Mouse (Mus musculus) limb, embryonic 15.5 days (tissue): ENCODE measurements at regions not wholly inside any gene's neighbourhood (a gene's known extent, or its start where the extent isn't known, plus 50 kb on each side); places are given as distances from the start of the nearest gene placed in this dataset.

Experiments used
- ATAC-seq: fragments of 200-750 bp; cut with Nextera tagmentation; 2 replicates; pipeline ENCODE4 v1.8.0; 2017; ENCODE audit warnings: low read depth, moderate TSS enrichment; ENCODE audit not compliant: insufficient number of reproducible peaks, low FRiP score, low TSS enrichment
- H3K27ac ChIP-seq: fragments of 300-500 bp; sonication (generic); 2 replicates; pipeline ENCODE4 v1.5.1; 2015; ENCODE audit warnings: moderate library complexity, mild to moderate bottlenecking, inconsistent platforms
- H3K27me3 ChIP-seq: fragments of 300-500 bp; sonication (generic); 2 replicates; pipeline ENCODE4 v1.6.1; 2015; ENCODE audit warnings: inconsistent platforms
- H3K36me3 ChIP-seq: fragments of 300-500 bp; sonication (generic); 2 replicates; pipeline ENCODE4 v1.6.1; 2015; ENCODE audit warnings: inconsistent platforms
- H3K4me1 ChIP-seq: fragments of 300-500 bp; sonication (generic); 2 replicates; pipeline ENCODE4 v1.6.1; 2015; ENCODE audit warnings: inconsistent platforms
- H3K4me2 ChIP-seq: fragments of 300-500 bp; sonication (generic); 2 replicates; pipeline ENCODE4 v1.6.1; 2015; ENCODE audit warnings: mild to moderate bottlenecking, inconsistent platforms
- H3K4me3 ChIP-seq: fragments of 300-500 bp; sonication (generic); 2 replicates; pipeline ENCODE4 v1.5.1; 2015; ENCODE audit warnings: mild to moderate bottlenecking, inconsistent platforms
- H3K9ac ChIP-seq: fragments of 300-500 bp; sonication (generic); 2 replicates; pipeline ENCODE4 v1.6.1; 2015; ENCODE audit warnings: inconsistent platforms
- H3K9me3 ChIP-seq: fragments of 300-500 bp; sonication (generic); 2 replicates; pipeline ENCODE4 v1.6.1; 2016; ENCODE audit warnings: inconsistent platforms
- WGBS: fragments of 180-500 bp; shearing (Covaris S2); methylation state at CpG from one replicate; pipeline ENCODE4 v1.1.7; 2015; 5-methylcytosine and 5-hydroxymethylcytosine counted together

DNA sequence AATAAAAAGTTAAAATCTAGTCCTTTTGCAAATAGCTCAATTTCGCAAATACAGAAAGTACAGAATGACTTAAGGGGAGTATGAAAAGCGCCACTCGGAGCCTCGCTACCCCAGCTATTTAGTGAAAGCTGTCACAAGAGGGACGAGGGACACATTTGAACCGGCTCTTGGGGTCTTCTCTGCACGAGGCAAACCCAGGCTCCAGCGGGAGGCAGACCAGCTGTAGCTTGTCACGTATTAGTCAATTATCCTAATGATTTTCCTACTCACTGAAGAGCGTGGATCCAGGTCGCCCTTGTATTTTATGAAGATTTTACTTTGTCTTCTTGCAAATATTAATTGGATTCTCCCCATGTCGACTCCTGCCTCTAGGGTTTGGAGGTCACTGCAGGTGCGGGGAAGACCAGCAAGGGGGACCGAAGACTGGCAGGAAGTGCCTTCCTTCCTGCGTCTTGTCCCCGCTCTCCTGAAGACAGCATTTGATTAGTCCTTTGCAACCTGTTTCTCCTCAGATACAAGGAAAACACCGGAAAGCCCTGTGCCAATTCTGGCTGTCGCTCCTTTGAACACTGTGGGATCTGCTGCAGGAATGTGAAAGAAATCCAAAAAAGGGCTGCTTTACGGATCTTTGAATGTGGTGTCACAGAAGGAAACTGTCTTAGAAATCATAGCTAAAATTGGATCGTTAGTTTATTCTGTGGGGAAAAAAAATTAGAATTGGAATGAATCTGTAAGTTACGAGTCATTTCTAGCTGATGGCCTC lies 209.1 kb downstream of the Etnk1 start:
- Histone ChIP-seq H3K4me3 (no peak overlapping the region), H3K4me2 (no peak overlapping the region), H3K9ac (no peak overlapping the region), H3K36me3 (no peaks in the 10 kb centered on the region), H3K27me3 (no peaks in the 10 kb centered on the region; the same call in 1 of the 2 replicates), H3K27ac (no peak overlapping the region), H3K9me3 (no peaks in the 10 kb centered on the region), H3K4me1 (no peaks in the 10 kb centered on the region)
- no peak for ATAC-seq
- WGBS, result 80% methylated on average over 21 of the region's 21 CpGs

DNA sequence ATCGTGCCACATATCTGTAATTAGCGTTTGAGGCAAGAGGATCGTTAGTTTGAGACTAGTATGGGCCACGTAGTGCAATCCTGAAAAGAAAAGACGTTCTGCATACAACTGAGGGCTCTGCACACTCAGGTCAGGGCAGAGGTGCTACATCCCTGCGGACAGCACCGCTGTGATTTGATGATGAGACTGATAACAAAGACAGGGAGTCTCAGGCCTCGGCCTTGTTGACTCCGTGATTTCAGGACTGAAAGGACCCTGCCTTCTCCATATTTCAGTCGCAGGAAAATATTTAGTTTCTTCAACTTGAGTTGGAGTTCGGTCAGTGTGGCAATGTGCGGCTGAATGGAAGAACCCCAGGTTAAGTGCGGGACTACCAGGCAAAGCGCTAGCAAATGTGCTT lies 210.1 kb downstream of the Etnk1 start:
- no peak overlapping the region for H3K27ac ChIP-seq
- H3K9ac ChIP-seq, result no peak overlapping the region
- no peaks in the 10 kb centered on the region for H3K36me3 ChIP-seq
- H3K9me3 ChIP-seq, result no peaks in the 10 kb centered on the region
- no peaks in the 10 kb centered on the region for H3K4me1 ChIP-seq
- no peak overlapping the region for H3K4me2 ChIP-seq
- no peak overlapping the region for H3K4me3 ChIP-seq
- WGBS, result 90% methylated on average over 14 of the region's 14 CpGs
- no peaks in the 10 kb centered on the region; the same call in 1 of the 2 replicates for H3K27me3 ChIP-seq
- ATAC-seq, result no peak

DNA sequence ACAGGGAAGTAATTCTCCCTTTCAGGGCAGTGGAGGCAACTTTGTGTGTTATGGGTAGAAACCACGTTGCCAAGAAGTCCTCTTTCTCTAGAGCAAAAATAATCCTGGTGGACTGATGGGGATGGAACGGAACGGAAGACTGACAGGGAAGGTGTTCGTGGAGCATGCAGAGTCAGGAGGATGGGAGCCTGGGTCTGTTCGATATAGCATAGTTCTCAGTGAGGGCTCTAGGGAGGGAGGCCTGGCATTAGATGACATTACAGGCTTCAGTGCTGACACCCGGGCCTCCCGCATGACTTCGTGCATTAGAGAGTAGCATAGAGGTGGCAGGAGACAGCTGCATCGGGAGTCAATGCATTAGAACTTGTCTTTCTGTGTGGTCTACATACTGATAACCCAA lies 211.1 kb downstream of the Etnk1 start:
- H3K4me2 ChIP-seq, result no peak overlapping the region
- H3K9me3 ChIP-seq, result no peaks in the 10 kb centered on the region
- H3K9ac ChIP-seq, result no peak overlapping the region
- no peaks in the 10 kb centered on the region for H3K36me3 ChIP-seq
- no peak overlapping the region for H3K4me3 ChIP-seq
- 85% methylated on average over 9 of the region's 9 CpGs for WGBS
- no peaks in the 10 kb centered on the region; the same call in 1 of the 2 replicates for H3K27me3 ChIP-seq
- H3K27ac ChIP-seq, result no peak overlapping the region; the same call in 1 of the 2 replicates
- no peaks in the 10 kb centered on the region for H3K4me1 ChIP-seq
- no peak for ATAC-seq

- no peak overlapping the region for H3K4me3 ChIP-seq
- no peaks in the 10 kb centered on the region for H3K4me1 ChIP-seq
- no peak overlapping the region for H3K9ac ChIP-seq
- H3K9me3 ChIP-seq, result no peaks in the 10 kb centered on the region
- H3K27ac ChIP-seq, result no peak overlapping the region
- no peak overlapping the region for H3K4me2 ChIP-seq
- ATAC-seq, result no peak
- H3K36me3 ChIP-seq, result no peaks in the 10 kb centered on the region
- H3K27me3 ChIP-seq, result no peaks in the 10 kb centered on the region
- WGBS, result 86% methylated on average over 3 of the region's 3 CpGs
Measured at GRCm38 (mm10) chr6:143380490-143380889, 213.5 kb downstream of the Etnk1 start.

DNA sequence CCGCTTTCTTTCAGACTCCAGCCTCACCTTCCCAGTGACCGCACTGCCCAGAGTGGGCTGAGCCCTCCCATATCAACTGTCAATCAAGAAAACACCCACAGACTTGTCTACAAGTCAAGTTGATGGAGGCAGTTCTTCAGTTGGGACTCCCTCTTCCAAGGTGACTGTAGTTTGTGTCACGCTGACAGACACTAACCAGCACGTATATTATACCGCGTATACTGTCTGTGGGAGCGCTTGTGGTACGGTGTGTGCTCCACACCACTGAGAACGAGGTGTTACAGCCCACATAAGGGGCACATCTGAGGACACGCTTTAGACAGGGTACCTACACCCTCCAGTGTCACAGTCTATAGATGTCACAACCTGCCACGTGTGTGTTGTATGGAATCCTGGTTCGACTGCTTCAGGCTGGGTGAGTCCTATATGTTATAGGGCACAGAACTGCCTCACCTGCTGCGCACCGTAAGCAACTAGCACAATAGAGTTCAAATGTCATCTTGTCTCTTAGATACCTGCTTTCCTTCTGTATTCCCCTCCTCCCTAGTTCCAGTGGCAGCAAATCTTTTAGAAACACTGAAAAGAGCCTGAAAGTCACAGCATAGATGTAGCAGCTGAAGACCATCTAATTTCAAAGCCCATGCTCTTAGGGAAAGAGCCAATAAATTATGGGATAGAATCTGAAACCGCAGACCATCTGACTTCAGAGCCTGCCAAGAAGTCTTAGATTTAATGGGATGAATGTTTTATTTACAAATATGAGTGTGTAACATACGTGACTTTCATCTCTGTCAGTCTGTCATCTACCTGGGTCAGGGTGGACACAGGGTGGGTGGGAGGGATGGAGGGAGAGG lies 219.8 kb downstream of the Etnk1 start:
- Histone ChIP-seq H3K36me3 (no peaks in the 10 kb centered on the region), H3K9me3 (no peaks in the 10 kb centered on the region), H3K4me3 (no peak overlapping the region), H3K27ac (no peak overlapping the region), H3K4me2 (no peak overlapping the region), H3K9ac (no peak overlapping the region), H3K4me1 (no peaks in the 10 kb centered on the region), H3K27me3 (no peaks in the 10 kb centered on the region)
- ATAC-seq, result no peak
- 86% methylated on average over 16 of the region's 16 CpGs for WGBS

DNA sequence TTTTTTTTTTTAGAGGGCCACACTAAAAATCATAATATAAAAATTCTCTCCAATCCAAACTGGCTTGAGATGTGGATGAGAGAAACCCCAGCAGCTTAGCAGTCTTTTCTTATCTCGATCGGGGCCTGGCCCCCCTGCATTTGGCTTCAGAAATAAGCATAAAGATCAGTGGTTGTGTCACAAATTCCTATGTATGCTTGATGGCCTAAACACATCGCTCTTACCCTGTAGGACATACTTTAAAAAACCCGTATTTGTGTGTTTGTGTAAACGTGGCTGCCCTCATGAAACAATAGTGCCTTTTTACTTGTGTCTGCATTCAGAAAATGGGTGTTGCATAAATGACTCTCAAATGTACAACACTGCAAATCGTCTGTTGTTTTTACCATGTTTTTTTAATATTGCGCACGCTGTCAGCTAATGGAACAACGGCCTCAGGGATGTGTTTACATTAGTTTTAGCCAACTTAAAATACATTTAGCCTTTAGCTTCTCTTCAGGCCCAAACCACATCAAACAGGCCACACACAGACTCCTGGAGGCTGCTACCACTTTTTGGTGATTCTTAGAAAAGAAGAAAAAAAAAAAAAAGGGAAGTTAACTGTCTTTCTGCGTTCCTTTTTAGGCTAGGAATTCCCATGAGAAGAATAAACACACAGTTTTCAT lies 226.7 kb downstream of the Etnk1 start:
- no peak for ATAC-seq
- 52% methylated on average over 10 of the region's 10 CpGs for WGBS
- no peak overlapping the region for H3K27ac ChIP-seq
- no peaks in the 10 kb centered on the region for H3K27me3 ChIP-seq
- H3K9me3 ChIP-seq, result no peaks in the 10 kb centered on the region
- H3K4me1 ChIP-seq, result no peaks in the 10 kb centered on the region
- no peak overlapping the region for H3K4me2 ChIP-seq
- H3K4me3 ChIP-seq, result no peak overlapping the region
- H3K36me3 ChIP-seq, result no peaks in the 10 kb centered on the region
- H3K9ac ChIP-seq, result no peak overlapping the region

DNA sequence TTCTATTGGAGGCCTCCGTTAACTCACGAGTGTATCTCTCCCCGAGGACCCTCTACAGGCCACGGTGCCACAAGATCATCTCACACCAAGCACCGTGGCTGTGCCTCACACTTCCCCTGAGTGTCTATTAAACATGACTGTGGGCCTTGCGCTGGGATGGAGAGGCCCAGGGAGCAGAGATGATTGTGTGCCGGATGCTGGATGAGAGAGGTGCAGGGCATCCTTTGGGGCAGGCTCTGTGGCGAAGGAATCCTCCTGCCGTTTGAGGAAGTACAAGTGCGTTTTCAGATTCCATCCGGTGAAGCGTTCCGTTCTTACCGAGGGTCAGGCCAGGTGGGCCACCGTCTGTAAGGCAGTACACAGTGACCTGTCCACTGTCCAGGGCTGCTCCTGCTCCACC lies 227.4 kb downstream of the Etnk1 start:
- H3K9ac ChIP-seq, result no peak overlapping the region
- H3K27ac ChIP-seq, result no peak overlapping the region
- H3K4me2 ChIP-seq, result no peak overlapping the region
- ATAC-seq, result no peak
- H3K36me3 ChIP-seq, result no peaks in the 10 kb centered on the region
- no peaks in the 10 kb centered on the region for H3K27me3 ChIP-seq
- no peaks in the 10 kb centered on the region for H3K4me1 ChIP-seq
- 84% methylated on average over 15 of the region's 15 CpGs for WGBS
- H3K4me3 ChIP-seq, result no peak overlapping the region
- no peaks in the 10 kb centered on the region for H3K9me3 ChIP-seq

- 53% methylated on average over 8 of the region's 8 CpGs for WGBS
- ATAC-seq, result no peak
- no peaks in the 10 kb centered on the region for H3K27me3 ChIP-seq
Measured at GRCm38 (mm10) chr6:143401436-143401835, 234.4 kb downstream of the Etnk1 start.

GRCm38 (mm10) chr6:143401921-143402320 lies 234.9 kb downstream of the Etnk1 start:
- no peaks in the 10 kb centered on the region for H3K4me1 ChIP-seq
- no peaks in the 10 kb centered on the region for H3K27me3 ChIP-seq
- no peaks in the 10 kb centered on the region for H3K36me3 ChIP-seq
- no peak overlapping the region for H3K27ac ChIP-seq
- 74% methylated on average over 7 of the region's 7 CpGs for WGBS
- no peak overlapping the region for H3K4me3 ChIP-seq
- no peak overlapping the region for H3K4me2 ChIP-seq
- ATAC-seq, result no peak
- no peak overlapping the region for H3K9ac ChIP-seq
- H3K9me3 ChIP-seq, result no peaks in the 10 kb centered on the region

More at GRCm38 (mm10) chr6:143401436-143401835, 234.4 kb downstream of the Etnk1 start:
- no peaks in the 10 kb centered on the region for H3K36me3 ChIP-seq
- H3K9me3 ChIP-seq, result no peaks in the 10 kb centered on the region
- H3K27ac ChIP-seq, result no peak overlapping the region
- H3K4me2 ChIP-seq, result no peak overlapping the region
- no peak overlapping the region for H3K9ac ChIP-seq
- H3K4me1 ChIP-seq, result no peaks in the 10 kb centered on the region
- H3K4me3 ChIP-seq, result no peak overlapping the region

DNA sequence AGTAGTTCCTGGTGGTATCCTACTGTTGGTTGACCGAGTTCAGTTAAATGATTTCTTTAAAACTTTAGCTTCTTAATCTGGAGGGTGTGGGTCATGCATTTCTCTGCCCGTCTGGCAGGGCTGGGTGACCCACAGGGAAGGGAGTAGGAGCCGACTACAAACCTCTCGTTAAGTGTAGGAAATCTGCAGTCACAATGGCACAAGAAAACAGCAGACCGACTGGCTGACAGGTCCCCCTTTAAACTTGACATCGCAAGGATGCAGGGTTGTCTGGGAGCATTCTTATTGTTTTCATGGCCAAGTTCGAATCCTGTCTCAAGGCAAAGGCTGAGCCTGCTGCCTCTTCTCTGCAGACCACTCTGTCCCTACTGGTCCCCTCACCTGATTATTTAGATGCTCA lies 235.7 kb downstream of the Etnk1 start:
- H3K9ac ChIP-seq, result no peak overlapping the region
- no peak overlapping the region for H3K4me3 ChIP-seq
- no peaks in the 10 kb centered on the region for H3K4me1 ChIP-seq
- 79% methylated on average over 7 of the region's 7 CpGs for WGBS
- ATAC-seq, result no peak
- H3K36me3 ChIP-seq, result no peaks in the 10 kb centered on the region
- no peaks in the 10 kb centered on the region for H3K27me3 ChIP-seq
- H3K4me2 ChIP-seq, result no peak overlapping the region
- H3K27ac ChIP-seq, result no peak overlapping the region
- H3K9me3 ChIP-seq, result no peaks in the 10 kb centered on the region

- WGBS, result 81% methylated on average over 4 of the region's 4 CpGs
- Histone ChIP-seq H3K4me3 (no peak overlapping the region), H3K4me1 (no peaks in the 10 kb centered on the region), H3K27ac (no peak overlapping the region), H3K9me3 (no peaks in the 10 kb centered on the region), H3K9ac (no peak overlapping the region), H3K36me3 (no peaks in the 10 kb centered on the region), H3K4me2 (no peak overlapping the region), H3K27me3 (no peaks in the 10 kb centered on the region)
- ATAC-seq, result no peak
Measured at GRCm38 (mm10) chr6:143404521-143404920, 237.5 kb downstream of the Etnk1 start.

DNA sequence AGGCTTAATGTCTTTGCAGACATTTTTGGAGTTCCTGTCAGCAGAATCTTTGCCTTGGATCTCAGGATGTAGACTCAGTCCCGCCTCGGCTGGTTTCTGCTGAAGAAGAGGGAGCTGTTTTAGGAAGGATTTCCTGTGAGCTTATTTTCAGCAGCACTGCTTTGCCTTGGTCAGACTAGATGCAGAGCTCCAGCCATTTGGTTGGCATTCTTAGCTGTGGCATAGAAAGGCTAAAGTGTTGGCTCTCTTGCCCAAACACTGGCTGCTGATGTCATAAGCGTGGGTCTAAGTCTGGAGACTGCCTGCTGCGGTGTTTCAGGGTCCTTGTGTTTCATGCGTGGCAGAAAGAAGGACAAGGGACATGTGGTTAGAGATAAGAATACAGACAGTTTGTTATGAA lies 245.0 kb downstream of the Etnk1 start:
- H3K36me3 ChIP-seq, result no peaks in the 10 kb centered on the region
- H3K27ac ChIP-seq, result no peak overlapping the region
- no peak overlapping the region for H3K9ac ChIP-seq
- H3K9me3 ChIP-seq, result no peaks in the 10 kb centered on the region
- H3K27me3 ChIP-seq, result no peaks in the 10 kb centered on the region
- 79% methylated on average over 5 of the region's 5 CpGs for WGBS
- no peak overlapping the region for H3K4me3 ChIP-seq
- no peak for ATAC-seq
- no peak overlapping the region for H3K4me2 ChIP-seq
- H3K4me1 ChIP-seq, result no peaks in the 10 kb centered on the region
